Mouse (Mus musculus): Measurements from ENCODE around the gene Ndnf. TPM values are rescaled to one million over a fixed set of nuclear protein-coding genes. Genes with fewer than 3 reads are reported as not detected.

Gene Ndnf
- total and polyA plus RNA-seq, 3 experiments = 0.05 TPM; not detected in 2

- no peak for TF ChIP-seq POLR2AphosphoS5 (IDR thresholded peaks at IDR 0.05; ENCODE audit: insufficient replicate concordance, low read depth, low read length)
- no peak for TF ChIP-seq GATA1 (IDR thresholded peaks at IDR 0.05; ENCODE audit: borderline replicate concordance, low read length)
- TF ChIP-seq GATA2 (IDR thresholded peaks at IDR 0.05; ENCODE audit: borderline replicate concordance, low read depth, low read length) = no peak
- TF ChIP-seq CTCF (IDR thresholded peaks at IDR 0.05; ENCODE audit: low read depth, low read length) = no peak
- no peak for TF ChIP-seq TAL1 (conservative IDR thresholded peaks at IDR 0.05; ENCODE audit: low read depth, low read length)
- no peaks in the 10 kb centered on the region for H3K9me3 ChIP-seq (replicated peaks)
- ATAC-seq (ENCODE audit: extremely low read depth, insufficient number of reproducible peaks, low FRiP score, poor library complexity, severe bottlenecking) = no peak
- peaks cover 7% of the 10 kb centered on the region for H3K27me3 ChIP-seq (ENCODE audit: insufficient read depth, low read length)
- no peaks in the 10 kb centered on the region for H3K36me3 ChIP-seq (replicated peaks)
- no peak overlapping the region for H3K4me3 ChIP-seq (ENCODE audit: low read depth, low read length)
- peaks cover 3% of the 10 kb centered on the region; the same call in 1 of the 2 replicates for H3K4me1 ChIP-seq (ENCODE audit: insufficient read depth, low read depth, low read length)
- no peak for DNase-seq (ENCODE audit: low spot score)
These were observed 5.1 kb upstream of the Ndnf start for GRCm38 (mm10) chr6:65666295-65666694.

- DNase-seq (ENCODE audit: low spot score) (no peak), ATAC-seq (ENCODE audit: extremely low read depth, insufficient number of reproducible peaks, low FRiP score, poor library complexity, severe bottlenecking) (no peak)
- H3K27me3 ChIP-seq (ENCODE audit: insufficient read depth, low read length) = peaks cover 19% of the 10 kb centered on the region
- H3K36me3 ChIP-seq (replicated peaks) = no peaks in the 10 kb centered on the region
- H3K9me3 ChIP-seq (replicated peaks) = no peaks in the 10 kb centered on the region
- no peak overlapping the region for H3K4me3 ChIP-seq (ENCODE audit: low read depth, low read length)
- H3K4me1 ChIP-seq (ENCODE audit: insufficient read depth, low read depth, low read length) = no peaks in the 10 kb centered on the region
- TF ChIP-seq GATA1 (IDR thresholded peaks at IDR 0.05; ENCODE audit: borderline replicate concordance, low read length) (no peak), POLR2AphosphoS5 (IDR thresholded peaks at IDR 0.05; ENCODE audit: insufficient replicate concordance, low read depth, low read length) (no peak), GATA2 (IDR thresholded peaks at IDR 0.05; ENCODE audit: borderline replicate concordance, low read depth, low read length) (no peak), CTCF (IDR thresholded peaks at IDR 0.05; ENCODE audit: low read depth, low read length) (no peak), TAL1 (conservative IDR thresholded peaks at IDR 0.05; ENCODE audit: low read depth, low read length) (no peak)
These were observed 1.4 kb upstream of the Ndnf start for GRCm38 (mm10) chr6:65669971-65670370.

GRCm38 (mm10) chr6:65670981-65671411 is 394 bp upstream of the Ndnf start:
- no peaks in the 10 kb centered on the region for H3K9me3 ChIP-seq (replicated peaks)
- H3K36me3 ChIP-seq (replicated peaks) = no peaks in the 10 kb centered on the region
- peaks cover 19% of the 10 kb centered on the region for H3K27me3 ChIP-seq (ENCODE audit: insufficient read depth, low read length)
- H3K4me1 ChIP-seq (ENCODE audit: insufficient read depth, low read depth, low read length) = no peaks in the 10 kb centered on the region
- TF ChIP-seq CTCF (IDR thresholded peaks at IDR 0.05; ENCODE audit: low read depth, low read length) = no peak
- TF ChIP-seq GATA1 (IDR thresholded peaks at IDR 0.05; ENCODE audit: borderline replicate concordance, low read length) = no peak
- TF ChIP-seq TAL1 (conservative IDR thresholded peaks at IDR 0.05; ENCODE audit: low read depth, low read length) = no peak
- TF ChIP-seq POLR2AphosphoS5 (IDR thresholded peaks at IDR 0.05; ENCODE audit: insufficient replicate concordance, low read depth, low read length) = no peak
- no peak for TF ChIP-seq GATA2 (IDR thresholded peaks at IDR 0.05; ENCODE audit: borderline replicate concordance, low read depth, low read length)
- DNase-seq (ENCODE audit: low spot score) (no peak), ATAC-seq (ENCODE audit: extremely low read depth, insufficient number of reproducible peaks, low FRiP score, poor library complexity, severe bottlenecking) (no peak)
- no peak overlapping the region for H3K4me3 ChIP-seq (ENCODE audit: low read depth, low read length)

GRCm38 (mm10) chr6:65672131-65673031 is 991 bp downstream of the Ndnf start:
- no peak for ATAC-seq (ENCODE audit: extremely low read depth, insufficient number of reproducible peaks, low FRiP score, poor library complexity, severe bottlenecking)
- TF ChIP-seq GATA1 (IDR thresholded peaks at IDR 0.05; ENCODE audit: borderline replicate concordance, low read length) (no peak), GATA2 (IDR thresholded peaks at IDR 0.05; ENCODE audit: borderline replicate concordance, low read depth, low read length) (no peak), POLR2AphosphoS5 (IDR thresholded peaks at IDR 0.05; ENCODE audit: insufficient replicate concordance, low read depth, low read length) (no peak), CTCF (IDR thresholded peaks at IDR 0.05; ENCODE audit: low read depth, low read length) (no peak), TAL1 (conservative IDR thresholded peaks at IDR 0.05; ENCODE audit: low read depth, low read length) (no peak)
- Histone ChIP-seq H3K9me3 (replicated peaks) (no peaks in the 10 kb centered on the region), H3K4me1 (ENCODE audit: insufficient read depth, low read depth, low read length) (no peaks in the 10 kb centered on the region), H3K4me3 (ENCODE audit: low read depth, low read length) (no peak overlapping the region), H3K27me3 (ENCODE audit: insufficient read depth, low read length) (peaks cover 19% of the 10 kb centered on the region), H3K36me3 (replicated peaks) (no peaks in the 10 kb centered on the region)
- DNase-seq (ENCODE audit: low spot score) = no peak

- Histone ChIP-seq H3K36me3 (replicated peaks) (no peaks in the 10 kb centered on the region), H3K9me3 (replicated peaks) (no peaks in the 10 kb centered on the region), H3K4me3 (ENCODE audit: low read depth, low read length) (no peak overlapping the region), H3K27me3 (ENCODE audit: insufficient read depth, low read length) (no peaks in the 10 kb centered on the region), H3K4me1 (ENCODE audit: insufficient read depth, low read depth, low read length) (no peaks in the 10 kb centered on the region)
- TF ChIP-seq POLR2AphosphoS5 (IDR thresholded peaks at IDR 0.05; ENCODE audit: insufficient replicate concordance, low read depth, low read length) = no peak
- no peak for TF ChIP-seq GATA1 (IDR thresholded peaks at IDR 0.05; ENCODE audit: borderline replicate concordance, low read length)
- TF ChIP-seq TAL1 (conservative IDR thresholded peaks at IDR 0.05; ENCODE audit: low read depth, low read length) = no peak
- no peak for TF ChIP-seq GATA2 (IDR thresholded peaks at IDR 0.05; ENCODE audit: borderline replicate concordance, low read depth, low read length)
- no peak for TF ChIP-seq CTCF (IDR thresholded peaks at IDR 0.05; ENCODE audit: low read depth, low read length)
- ATAC-seq (ENCODE audit: extremely low read depth, insufficient number of reproducible peaks, low FRiP score, poor library complexity, severe bottlenecking) = no peak
- no peak for DNase-seq (ENCODE audit: low spot score)
These were observed 22.5 kb downstream of the Ndnf start for GRCm38 (mm10) chr6:65693938-65694337.

- no peak for ATAC-seq (ENCODE audit: extremely low read depth, insufficient number of reproducible peaks, low FRiP score, poor library complexity, severe bottlenecking)
- Histone ChIP-seq H3K9me3 (replicated peaks) (no peaks in the 10 kb centered on the region), H3K4me3 (ENCODE audit: low read depth, low read length) (no peak overlapping the region), H3K4me1 (ENCODE audit: insufficient read depth, low read depth, low read length) (no peaks in the 10 kb centered on the region), H3K27me3 (ENCODE audit: insufficient read depth, low read length) (no peaks in the 10 kb centered on the region), H3K36me3 (replicated peaks) (no peaks in the 10 kb centered on the region)
- no peak for TF ChIP-seq POLR2AphosphoS5 (IDR thresholded peaks at IDR 0.05; ENCODE audit: insufficient replicate concordance, low read depth, low read length)
- no peak for DNase-seq (ENCODE audit: low spot score)
These were observed 49.3 kb downstream of the Ndnf start for GRCm38 (mm10) chr6:65720676-65721075.
